Mouse (Mus musculus) MEL (cell line): ENCODE data around the gene Slc37a4. TPM values are rescaled to one million over a fixed set of nuclear protein-coding genes. Genes with fewer than 3 reads are reported as not detected.

Source experiments
- DNase-seq: peaks from one replicate; pipeline ENCODE4 v3.0.0; 2011; ENCODE audit warnings: low read depth, low spot score
- H3K27ac ChIP-seq: 2 replicates; pipeline ENCODE4 v1.5.1; 2012; ENCODE audit warnings: low read depth, mild to moderate bottlenecking, control low read depth, low read length, moderate library complexity; ENCODE audit not compliant: control insufficient read depth
- H3K27me3 ChIP-seq, 2 experiments: fragments of 150-350 bp in 1 of 2; sonication (generic) in 1 of 2; 2 replicates each; pipeline ENCODE4 v1.6.1; 2012; ENCODE audit warnings: low read length in 2 of 2, mild to moderate bottlenecking in 2 of 2, improper control_type of control experiment in 1 of 2, moderate library complexity in 1 of 2; ENCODE audit not compliant: insufficient read depth in 2 of 2, control insufficient read depth in 1 of 2
- H3K36me3 ChIP-seq, 2 experiments: 2 replicates each; pipeline ENCODE4 v1.6.1; 2012 to 2014; ENCODE audit warnings: low read length in 2 of 2, improper control_type of control experiment in 1 of 2, inconsistent platforms in 1 of 2, mild to moderate bottlenecking in 1 of 2; ENCODE audit not compliant: insufficient read depth in 2 of 2, control insufficient read depth in 1 of 2
- H3K4me1 ChIP-seq, 2 experiments: fragments of 150-350 bp in 1 of 2; sonication (generic) in 1 of 2; 2 replicates each; pipeline ENCODE4 v1.6.1; 2012; ENCODE audit warnings: low read length in 2 of 2, improper control_type of control experiment in 1 of 2, mild to moderate bottlenecking in 1 of 2; ENCODE audit not compliant: insufficient read depth in 2 of 2, control insufficient read depth in 1 of 2
- H3K4me3 ChIP-seq, 2 experiments: fragments of 150-350 bp in 1 of 2; sonication (generic) in 1 of 2; 2 replicates each; pipeline ENCODE4 v1.5.1; 2012; ENCODE audit warnings: low read depth in 2 of 2, low read length in 2 of 2, mild to moderate bottlenecking in 2 of 2, moderate library complexity in 2 of 2, control low read depth in 1 of 2, improper control_type of control experiment in 1 of 2; ENCODE audit not compliant: control insufficient read depth in 1 of 2, insufficient read depth in 1 of 2
- H3K79me2 ChIP-seq: 2 replicates; pipeline ENCODE4 v1.6.1; 2012; ENCODE audit warnings: mild to moderate bottlenecking, low read length, moderate library complexity; ENCODE audit not compliant: control insufficient read depth, poor library complexity, insufficient read depth
- H3K9ac ChIP-seq: 2 replicates; pipeline ENCODE4 v1.6.1; 2012; ENCODE audit warnings: low read depth, mild to moderate bottlenecking, control low read depth, low read length, moderate library complexity; ENCODE audit not compliant: control insufficient read depth, poor library complexity, severe bottlenecking
- H3K9me3 ChIP-seq: fragments of 150-350 bp; sonication (generic); replicated peaks from 2 replicates; pipeline ENCODE4 v1.6.1; 2012; ENCODE audit warnings: mild to moderate bottlenecking, low read length, improper control_type of control experiment, moderate library complexity; ENCODE audit not compliant: insufficient read depth
- CHD1 ChIP-seq: IDR thresholded peaks from 2 replicates; pipeline ENCODE4 v1.6.1; 2012; ENCODE audit warnings: low read depth, mild to moderate bottlenecking, inconsistent platforms, low read length, improper control_type of control experiment
- CTCF ChIP-seq, 3 experiments: IDR thresholded peaks in 2 of 3; conservative IDR thresholded peaks in 1 of 3; 2 replicates each; pipeline ENCODE4 v1.5.1; 2011 to 2012; ENCODE audit warnings: low read length in 3 of 3, low read depth in 2 of 3, mild to moderate bottlenecking in 2 of 3, improper control_type of control experiment in 1 of 3, inconsistent platforms in 1 of 3, mixed read lengths in 1 of 3, moderate library complexity in 1 of 3; ENCODE audit not compliant: control insufficient read depth in 1 of 3, insufficient read depth in 1 of 3, poor library complexity in 1 of 3, severe bottlenecking in 1 of 3
- ELF1 ChIP-seq: IDR thresholded peaks from 2 replicates; pipeline ENCODE4 v1.6.1; 2014; ENCODE audit warnings: low read depth, mild to moderate bottlenecking, inconsistent platforms, low read length, improper control_type of control experiment, moderate library complexity
- GABPA ChIP-seq: IDR thresholded peaks from 2 replicates; pipeline ENCODE4 v1.6.1; 2012; ENCODE audit warnings: low read depth, mild to moderate bottlenecking, inconsistent platforms, low read length, improper control_type of control experiment, moderate library complexity
- GATA1 ChIP-seq: IDR thresholded peaks from 2 replicates; pipeline ENCODE4 v1.6.1; 2011; ENCODE audit warnings: low read depth, low read length, improper control_type of control experiment
- HCFC1 ChIP-seq: IDR thresholded peaks from 2 replicates; pipeline ENCODE4 v1.6.1; 2012; ENCODE audit warnings: low read depth, mild to moderate bottlenecking, inconsistent platforms, low read length, improper control_type of control experiment, moderate library complexity
- MAFK ChIP-seq: IDR thresholded peaks from 2 replicates; pipeline ENCODE4 v1.6.1; 2011; ENCODE audit warnings: low read depth, mild to moderate bottlenecking, low read length, improper control_type of control experiment, borderline replicate concordance
- MEF2A ChIP-seq: IDR thresholded peaks from 2 replicates; pipeline ENCODE4 v1.6.1; 2014; ENCODE audit warnings: low read depth, mild to moderate bottlenecking, inconsistent platforms, low read length, improper control_type of control experiment; ENCODE audit not compliant: poor library complexity, insufficient replicate concordance, severe bottlenecking; ENCODE audit errors: extremely low read depth
- MXI1 ChIP-seq: IDR thresholded peaks from 2 replicates; pipeline ENCODE4 v1.6.1; 2011; ENCODE audit warnings: mild to moderate bottlenecking, low read depth, low read length, improper control_type of control experiment
- MYB ChIP-seq: IDR thresholded peaks from 2 replicates; pipeline ENCODE4 v1.6.1; 2011; ENCODE audit warnings: mild to moderate bottlenecking, low read depth, low read length, improper control_type of control experiment
- MYC ChIP-seq: IDR thresholded peaks from 2 replicates; pipeline ENCODE4 v1.6.1; 2011; ENCODE audit warnings: low read depth, mild to moderate bottlenecking, low read length, improper control_type of control experiment, moderate library complexity
- NELFE ChIP-seq: IDR thresholded peaks from 2 replicates; pipeline ENCODE4 v1.6.1; 2011; ENCODE audit warnings: low read depth, low read length, improper control_type of control experiment
- POLR2A ChIP-seq, 2 experiments: IDR thresholded peaks; 2 replicates each; pipeline ENCODE4 v1.6.1; 2011 to 2012; ENCODE audit warnings: low read length in 2 of 2, mild to moderate bottlenecking in 2 of 2, control low read depth in 1 of 2, improper control_type of control experiment in 1 of 2, low read depth in 1 of 2, moderate library complexity in 1 of 2; ENCODE audit not compliant: control insufficient read depth in 1 of 2, insufficient read depth in 1 of 2, poor library complexity in 1 of 2
- POLR2AphosphoS2 ChIP-seq: IDR thresholded peaks from 2 replicates; pipeline ENCODE4 v1.6.1; 2011; ENCODE audit warnings: low read length, improper control_type of control experiment
- RAD21 ChIP-seq: IDR thresholded peaks from 2 replicates; pipeline ENCODE4 v1.6.1; 2011; ENCODE audit warnings: mild to moderate bottlenecking, low read depth, low read length, improper control_type of control experiment
- RCOR1 ChIP-seq: IDR thresholded peaks from 2 replicates; pipeline ENCODE4 v1.6.1; 2012; ENCODE audit warnings: low read depth, mild to moderate bottlenecking, inconsistent platforms, low read length, improper control_type of control experiment
- SMC3 ChIP-seq: IDR thresholded peaks from 2 replicates; pipeline ENCODE4 v1.6.1; 2011; ENCODE audit warnings: low read depth, low read length, improper control_type of control experiment
- TBP ChIP-seq: IDR thresholded peaks from 2 replicates; pipeline ENCODE4 v1.8.0; 2011; ENCODE audit warnings: low read depth, low read length, improper control_type of control experiment
- TCF12 ChIP-seq: IDR thresholded peaks from 2 replicates; pipeline ENCODE4 v1.6.1; 2014; ENCODE audit warnings: low read depth, mild to moderate bottlenecking, inconsistent platforms, low read length, improper control_type of control experiment, moderate library complexity
- UBTF ChIP-seq: IDR thresholded peaks from 2 replicates; pipeline ENCODE4 v1.6.1; 2012; ENCODE audit warnings: low read depth, mild to moderate bottlenecking, inconsistent platforms, low read length, improper control_type of control experiment, moderate library complexity, borderline replicate concordance; ENCODE audit not compliant: insufficient read depth
- USF1 ChIP-seq: IDR thresholded peaks from 2 replicates; pipeline ENCODE4 v1.6.1; 2014; ENCODE audit warnings: low read depth, mild to moderate bottlenecking, inconsistent platforms, low read length, improper control_type of control experiment, moderate library complexity
- ZC3H11A ChIP-seq: IDR thresholded peaks from 2 replicates; pipeline ENCODE4 v1.6.1; 2012; ENCODE audit warnings: low read depth, mild to moderate bottlenecking, inconsistent platforms, low read length, improper control_type of control experiment
- ZMIZ1 ChIP-seq: IDR thresholded peaks from 2 replicates; pipeline ENCODE4 v1.6.1; 2012; ENCODE audit warnings: low read depth, mild to moderate bottlenecking, inconsistent platforms, low read length, improper control_type of control experiment, moderate library complexity
- polyA plus RNA-seq, 2 experiments: library from polyadenylated mRNA; stranded (reverse) in 1 of 2; unstranded in 1 of 2; fragments of >175 nt in 1 of 2; fragments of >200 nt in 1 of 2; gene quantifications; 2 replicates each; pipeline versions ENCODE4 v1.2.1 to v1.2.4; 2012; ENCODE audit warnings: low replicate concordance in 2 of 2, low read depth in 1 of 2; ENCODE audit not compliant: insufficient read length in 2 of 2, insufficient read depth in 1 of 2, missing spikeins in 1 of 2
- total RNA-seq: library from RNA; depleted of rRNA; stranded (reverse); fragments of 300-350 nt; gene quantifications from 2 replicates; pipeline ENCODE4 v1.2.3, GENCODE M21; 2012

Gene Slc37a4
- total and polyA plus RNA-seq, 3 experiments: 29.0 to 35.3 TPM; not detected in 1

- Histone ChIP-seq H3K9ac (no peak overlapping the region), H3K9me3 (no peaks in the 10 kb centered on the region), H3K36me3 (peaks cover 0 to 6% of the 10 kb centered on the region in 2 experiments; a peak in 1 of 4 replicates), H3K27ac (no peak overlapping the region), H3K4me3 (no peak overlapping the region), H3K79me2 (no peaks in the 10 kb centered on the region), H3K4me1 (0 out of 4 replicates have a peak, but pooled peaks cover 0 to 3% of the 10 kb centered on the region in 2 experiments), H3K27me3 (no peaks in the 10 kb centered on the region)
- DNase-seq: peak; percentile 65
- TF ChIP-seq UBTF (no peak), CHD1 (no peak), USF1 (no peak), ELF1 (no peak), RAD21 (no peak; the same call in 1 of the 2 replicates), NELFE (no peak), MXI1 (no peak), POLR2A (IDR thresholded peaks at IDR 0.05; ENCODE audit: control insufficient read depth in 1 of 2, insufficient read depth in 1 of 2, low read depth in 1 of 2, low read length in 2 of 2, poor library complexity in 1 of 2) (peak in 1 of 2 experiments; percentile 23; a peak in 2 of 4 replicates), MAFK (no peak), ZMIZ1 (no peak), TCF12 (no peak), RCOR1 (no peak), MYC (no peak), MYB (no peak), HCFC1 (no peak), TBP (no peak), CTCF (IDR thresholded peaks at IDR 0.05 in 2 of 3, conservative IDR thresholded peaks at IDR 0.05 in 1 of 3; ENCODE audit: control insufficient read depth in 1 of 3, insufficient read depth in 1 of 3, low read depth in 2 of 3, low read length in 3 of 3, poor library complexity in 1 of 3, severe bottlenecking in 1 of 3) (peak; percentile 76 to 84 (median 77)), POLR2AphosphoS2 (0 out of 2 replicates have a peak, but pooled peaks have one; percentile 23), GABPA (no peak), SMC3 (peak; percentile 65), ZC3H11A (peak; percentile 27; the same call in 1 of the 2 replicates), GATA1 (no peak), MEF2A (no peak)
These were observed 5.2 kb upstream of the Slc37a4 start for GRCm38 (mm10) chr9:44391466-44391865.
